Mouse (Mus musculus): Measurements from ENCODE around the gene Dlx5. TPM values are rescaled to one million over a fixed set of nuclear protein-coding genes. Genes with fewer than 3 reads are reported as not detected.

Dlx5 gene
- polyA plus RNA-seq, 1 experiment from 2014 or later, result 16.1 TPM

DNA sequence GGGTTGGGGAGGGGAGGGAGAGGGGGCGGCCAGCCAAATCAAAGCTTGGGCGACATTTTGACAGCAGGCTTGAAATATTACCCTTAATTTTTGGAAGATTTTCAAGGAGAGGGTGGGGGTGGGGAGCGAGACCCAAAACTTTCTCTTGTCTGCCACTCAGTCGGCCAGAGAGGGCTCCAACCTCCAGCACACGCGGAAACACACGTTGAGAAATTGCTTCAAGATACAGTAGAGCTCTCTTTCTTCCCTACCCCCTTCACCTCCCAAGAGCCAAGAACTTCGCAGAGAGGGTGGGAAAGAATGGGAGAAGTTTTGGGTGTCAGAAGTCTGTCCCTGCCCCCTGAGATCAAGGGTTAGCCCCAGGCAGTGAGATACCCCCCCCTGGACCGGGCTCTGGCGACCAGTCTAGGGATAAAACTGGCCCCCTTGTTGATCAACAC lies 26.1 kb downstream of the Dlx5 start:
- H3K4me3 ChIP-seq, result no peak overlapping the region
- ATAC-seq (ENCODE audit: low FRiP score, low read depth), result no peak
- peaks cover 97% of the 10 kb centered on the region for H3K27me3 ChIP-seq
- peaks cover 10% of the 10 kb centered on the region for H3K4me1 ChIP-seq
- no peak overlapping the region for H3K9ac ChIP-seq (replicated peaks)
- no peaks in the 10 kb centered on the region for H3K9me3 ChIP-seq
- 0% methylated on average over 10 of the region's 10 CpGs for WGBS
- H3K27ac ChIP-seq (replicated peaks), result no peak overlapping the region
- no peaks in the 10 kb centered on the region for H3K36me3 ChIP-seq
- H3K4me2 ChIP-seq (replicated peaks), result no peak overlapping the region; the same call in 1 of the 2 replicates

- H3K9ac ChIP-seq (replicated peaks), result no peak overlapping the region
- no peak overlapping the region for H3K4me2 ChIP-seq (replicated peaks)
- no peak overlapping the region for H3K27ac ChIP-seq (replicated peaks)
- H3K4me1 ChIP-seq, result peaks cover 3% of the 10 kb centered on the region; the same call in 1 of the 2 replicates
- no peak overlapping the region for H3K4me3 ChIP-seq
- H3K36me3 ChIP-seq, result no peaks in the 10 kb centered on the region
- no peaks in the 10 kb centered on the region for H3K9me3 ChIP-seq
- H3K27me3 ChIP-seq, result peaks cover 97% of the 10 kb centered on the region
- no peak for ATAC-seq (ENCODE audit: low FRiP score, low read depth)
- under 1% methylated on average over 25 of the region's 25 CpGs for WGBS
Measured at GRCm38 (mm10) chr6:6854902-6855745, 26.8 kb downstream of the Dlx5 start.

GRCm38 (mm10) chr6:6854176-6854575 lies 27.7 kb downstream of the Dlx5 start:
- H3K27me3 ChIP-seq, result peaks cover 89% of the 10 kb centered on the region
- H3K9me3 ChIP-seq, result no peaks in the 10 kb centered on the region
- no peak for ATAC-seq (ENCODE audit: low FRiP score, low read depth)
- H3K36me3 ChIP-seq, result no peaks in the 10 kb centered on the region
- H3K9ac ChIP-seq (replicated peaks), result no peak overlapping the region
- H3K4me1 ChIP-seq, result no peaks in the 10 kb centered on the region
- H3K4me2 ChIP-seq (replicated peaks), result no peak overlapping the region
- no peak overlapping the region for H3K4me3 ChIP-seq
- H3K27ac ChIP-seq (replicated peaks), result no peak overlapping the region
- WGBS, result under 1% methylated on average over 9 of the region's 9 CpGs

DNA sequence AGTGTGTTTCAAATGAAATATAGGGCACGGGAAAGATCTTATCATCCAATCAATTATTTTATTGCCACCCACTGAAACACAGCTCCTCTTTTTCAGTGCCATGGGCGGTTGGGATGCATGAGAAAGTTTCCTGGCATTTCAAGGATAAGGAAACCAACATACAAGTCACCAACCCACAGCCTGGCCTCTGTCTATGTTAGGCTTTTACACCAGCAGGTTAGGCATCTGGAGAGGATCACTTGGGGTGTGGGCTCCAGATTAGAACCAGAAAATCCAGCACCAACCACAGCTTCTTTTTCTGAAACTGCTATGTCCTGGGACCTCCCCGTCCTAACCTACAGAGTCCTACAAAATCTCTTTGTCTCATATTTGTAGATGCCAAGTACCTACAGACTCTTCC lies 28.9 kb downstream of the Dlx5 start:
- Histone ChIP-seq H3K9ac (replicated peaks) (no peak overlapping the region), H3K4me3 (no peak overlapping the region), H3K27ac (replicated peaks) (no peak overlapping the region), H3K27me3 (peaks cover 87% of the 10 kb centered on the region), H3K4me1 (no peaks in the 10 kb centered on the region), H3K4me2 (replicated peaks) (no peak overlapping the region), H3K9me3 (no peaks in the 10 kb centered on the region), H3K36me3 (no peaks in the 10 kb centered on the region)
- ATAC-seq (ENCODE audit: low FRiP score, low read depth), result no peak
- WGBS, result 23% methylated on average over 3 of the region's 3 CpGs

DNA sequence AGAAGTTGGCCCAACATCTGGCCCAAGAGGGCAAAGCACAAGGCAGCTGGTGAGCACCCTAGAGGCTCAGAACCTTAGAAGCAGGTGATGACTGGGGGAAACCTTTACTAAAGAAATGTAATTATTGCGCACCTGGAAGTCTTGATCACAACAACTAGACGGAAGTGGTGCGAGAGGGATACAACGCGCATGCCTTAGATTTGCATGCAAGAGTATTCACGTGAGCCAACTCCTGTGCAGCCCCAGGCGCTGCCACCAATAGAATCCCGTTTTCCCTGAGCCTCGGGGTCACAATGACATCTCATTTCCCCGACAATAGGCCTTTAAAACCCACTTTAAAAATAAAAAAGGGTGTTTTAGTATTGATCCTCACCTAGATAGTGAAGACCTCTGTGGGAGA lies 30.7 kb downstream of the Dlx5 start:
- no peak overlapping the region for H3K4me2 ChIP-seq (replicated peaks)
- 2% methylated on average over 10 of the region's 10 CpGs for WGBS
- no peak overlapping the region for H3K9ac ChIP-seq (replicated peaks)
- no peak overlapping the region for H3K27ac ChIP-seq (replicated peaks)
- peaks cover 88% of the 10 kb centered on the region for H3K27me3 ChIP-seq
- H3K36me3 ChIP-seq, result no peaks in the 10 kb centered on the region
- no peak overlapping the region for H3K4me3 ChIP-seq
- ATAC-seq (ENCODE audit: low FRiP score, low read depth), result no peak
- H3K4me1 ChIP-seq, result no peaks in the 10 kb centered on the region
- no peaks in the 10 kb centered on the region for H3K9me3 ChIP-seq

DNA sequence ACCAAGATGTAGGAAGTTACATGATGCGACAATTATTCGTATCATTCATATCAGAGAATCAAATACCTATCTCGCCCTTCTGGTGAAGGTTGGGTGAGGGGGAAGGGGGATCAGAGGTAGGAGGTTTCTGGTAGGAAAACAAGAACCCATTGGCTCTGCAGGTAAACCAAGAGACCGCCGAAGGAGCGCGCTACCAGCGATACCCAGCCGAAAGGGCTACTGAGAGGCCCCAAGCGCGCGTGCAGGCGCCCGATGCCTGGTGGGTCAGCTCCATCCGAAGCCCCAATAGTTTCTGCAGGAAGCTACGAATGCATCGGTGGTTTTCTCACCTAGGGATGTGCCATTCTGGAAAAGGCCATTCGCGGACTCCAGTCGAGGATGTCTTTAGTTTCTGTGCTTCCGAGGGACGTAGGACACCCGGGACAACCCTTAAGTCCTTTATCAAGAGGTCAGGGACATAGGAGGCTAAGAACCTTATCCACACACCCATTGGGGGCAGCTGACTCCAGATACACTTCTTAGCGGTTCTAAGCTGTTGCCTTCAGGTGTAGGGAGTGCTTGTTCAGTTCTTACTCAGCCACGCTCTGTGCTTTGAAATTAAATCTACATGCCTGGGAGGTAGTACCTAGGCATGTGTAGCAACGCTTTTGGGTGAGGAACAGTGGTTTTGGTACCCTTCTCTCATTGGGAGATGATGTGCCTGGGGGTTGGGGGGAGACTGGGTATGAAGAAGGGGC lies 31.4 kb downstream of the Dlx5 start:
- Histone ChIP-seq H3K27ac (replicated peaks) (no peak overlapping the region), H3K9ac (replicated peaks) (no peak overlapping the region)
- WGBS, result 1% methylated on average over 26 of the region's 26 CpGs

DNA sequence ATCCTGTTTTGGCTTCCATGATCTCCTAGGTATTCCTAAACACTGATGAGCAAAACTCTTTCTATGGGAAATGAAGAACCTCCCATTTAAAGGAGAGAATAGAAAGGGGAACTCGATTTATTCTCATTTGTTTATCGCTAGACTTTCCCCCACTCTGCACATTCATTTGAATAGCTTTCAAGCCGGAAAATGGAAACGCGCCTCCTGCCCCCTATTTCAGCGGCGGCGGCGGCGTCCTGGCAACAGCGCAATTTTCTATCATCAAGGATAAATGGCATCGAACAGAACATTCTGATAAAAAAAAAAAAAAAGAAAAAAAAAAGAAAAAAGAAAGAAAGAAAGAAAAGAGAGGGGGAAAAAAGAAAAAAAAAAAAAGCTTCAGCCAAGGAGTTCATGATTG lies 32.1 kb downstream of the Dlx5 start:
- no peak overlapping the region for H3K4me2 ChIP-seq (replicated peaks)
- no peak overlapping the region for H3K27ac ChIP-seq (replicated peaks)
- H3K27me3 ChIP-seq, result peaks cover 83% of the 10 kb centered on the region
- no peaks in the 10 kb centered on the region for H3K9me3 ChIP-seq
- H3K4me1 ChIP-seq, result no peaks in the 10 kb centered on the region
- no peak for ATAC-seq (ENCODE audit: low FRiP score, low read depth)
- no peak overlapping the region for H3K4me3 ChIP-seq
- H3K9ac ChIP-seq (replicated peaks), result no peak overlapping the region
- no peaks in the 10 kb centered on the region for H3K36me3 ChIP-seq
- under 1% methylated on average over 12 of the region's 12 CpGs for WGBS

More for the DNA sequence above, 31.4 kb downstream of the Dlx5 start:
- no peaks in the 10 kb centered on the region for H3K36me3 ChIP-seq
- ATAC-seq (ENCODE audit: low FRiP score, low read depth), result no peak
- H3K9me3 ChIP-seq, result no peaks in the 10 kb centered on the region
- no peak overlapping the region for H3K4me2 ChIP-seq (replicated peaks)
- H3K4me3 ChIP-seq, result no peak overlapping the region
- no peaks in the 10 kb centered on the region for H3K4me1 ChIP-seq
- H3K27me3 ChIP-seq, result peaks cover 88% of the 10 kb centered on the region

DNA sequence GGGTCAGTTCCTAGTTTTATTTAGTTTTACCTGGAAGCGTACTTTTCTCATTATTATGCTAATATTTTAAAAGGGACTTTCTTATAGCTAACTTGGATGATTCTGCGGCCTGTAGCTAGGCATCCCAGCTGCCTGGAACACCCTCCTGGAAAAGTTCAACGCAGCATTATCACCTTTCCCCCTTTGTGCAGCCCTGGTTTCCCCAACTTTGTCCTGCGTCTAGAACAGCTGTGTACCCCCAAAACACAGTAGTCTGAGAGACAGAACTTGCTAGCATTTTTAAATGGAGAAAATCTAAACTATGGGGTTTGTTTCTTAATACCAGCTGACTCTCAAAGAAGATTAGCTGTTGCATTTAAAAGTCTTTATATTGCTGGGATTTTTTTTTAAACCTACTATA lies 33.3 kb downstream of the Dlx5 start:
- peaks cover 78% of the 10 kb centered on the region for H3K27me3 ChIP-seq
- H3K4me3 ChIP-seq, result no peak overlapping the region
- no peaks in the 10 kb centered on the region for H3K4me1 ChIP-seq
- H3K9ac ChIP-seq (replicated peaks), result no peak overlapping the region
- no peaks in the 10 kb centered on the region for H3K9me3 ChIP-seq
- ATAC-seq (ENCODE audit: low FRiP score, low read depth), result no peak
- H3K27ac ChIP-seq (replicated peaks), result no peak overlapping the region
- H3K4me2 ChIP-seq (replicated peaks), result no peak overlapping the region
- H3K36me3 ChIP-seq, result no peaks in the 10 kb centered on the region
- 7% methylated on average over 4 of the region's 4 CpGs for WGBS

DNA sequence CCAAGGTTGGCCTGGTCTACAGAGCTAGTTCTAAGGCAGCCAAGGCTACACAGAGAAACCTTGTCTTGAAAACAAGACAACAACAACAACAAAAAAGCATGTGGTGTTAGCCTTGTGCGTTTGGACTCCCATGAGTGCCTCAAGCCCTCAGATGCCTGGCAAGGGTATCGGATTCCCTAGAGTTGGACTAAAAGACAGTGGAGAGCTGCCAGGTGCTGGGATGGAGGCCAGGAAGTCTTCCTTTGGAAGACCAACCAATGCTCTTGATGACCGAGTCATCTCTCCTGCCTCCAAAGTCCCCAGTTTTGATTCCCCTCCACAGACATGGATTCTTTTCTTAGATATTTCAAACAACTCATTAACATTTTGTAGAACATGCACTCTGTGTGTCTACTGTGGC lies 48.6 kb downstream of the Dlx5 start:
- Histone ChIP-seq H3K27me3 (no peaks in the 10 kb centered on the region), H3K9ac (replicated peaks) (no peak overlapping the region), H3K9me3 (no peaks in the 10 kb centered on the region), H3K4me2 (replicated peaks) (no peak overlapping the region), H3K27ac (replicated peaks) (no peak overlapping the region), H3K36me3 (no peaks in the 10 kb centered on the region), H3K4me1 (no peaks in the 10 kb centered on the region), H3K4me3 (no peak overlapping the region)
- 94% methylated on average over 3 of the region's 3 CpGs for WGBS
- ATAC-seq (ENCODE audit: low FRiP score, low read depth), result no peak

DNA sequence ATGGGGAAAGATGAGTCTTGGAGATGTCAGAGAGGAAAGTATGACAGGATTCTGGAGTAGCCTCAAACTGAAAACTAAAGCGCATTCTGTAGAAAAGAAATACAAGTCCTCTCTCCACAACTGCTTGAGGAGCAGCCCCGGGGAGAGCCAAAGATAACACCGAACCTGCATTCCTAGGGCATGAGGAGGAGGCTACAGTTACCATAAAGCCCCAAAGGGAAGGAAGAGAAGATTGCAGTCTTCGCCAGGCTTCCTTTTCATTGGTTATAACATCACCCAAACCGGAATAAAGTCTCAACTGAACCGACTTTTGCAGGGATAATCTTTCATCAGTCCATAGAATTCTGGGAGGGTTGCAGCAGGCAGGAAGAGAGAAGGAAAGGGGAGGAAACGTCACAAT lies 51.4 kb downstream of the Dlx5 start:
- Histone ChIP-seq H3K4me1 (no peaks in the 10 kb centered on the region), H3K36me3 (no peaks in the 10 kb centered on the region), H3K9ac (replicated peaks) (no peak overlapping the region), H3K27me3 (no peaks in the 10 kb centered on the region), H3K9me3 (no peaks in the 10 kb centered on the region), H3K27ac (replicated peaks) (no peak overlapping the region), H3K4me2 (replicated peaks) (no peak overlapping the region), H3K4me3 (no peak overlapping the region)
- 77% methylated on average over 7 of the region's 7 CpGs for WGBS
- no peak for ATAC-seq (ENCODE audit: low FRiP score, low read depth)
